Mouse (Mus musculus) olfactory bulb, adult 2 months (tissue): ENCODE measurements around the gene Phactr2.

Experiments used
- CTCF ChIP-seq: fragments of 200-500 bp; IDR thresholded peaks from 2 replicates; pipeline ENCODE4 v1.5.1; 2012; ENCODE audit warnings: low read depth, mild to moderate bottlenecking, low read length, moderate library complexity; ENCODE audit not compliant: insufficient read depth
- POLR2A ChIP-seq: fragments of 200-500 bp; IDR thresholded peaks from 2 replicates; pipeline ENCODE4 v1.6.1; 2012; ENCODE audit warnings: mild to moderate bottlenecking, low read depth, low read length, moderate library complexity; ENCODE audit not compliant: insufficient read depth

DNA sequence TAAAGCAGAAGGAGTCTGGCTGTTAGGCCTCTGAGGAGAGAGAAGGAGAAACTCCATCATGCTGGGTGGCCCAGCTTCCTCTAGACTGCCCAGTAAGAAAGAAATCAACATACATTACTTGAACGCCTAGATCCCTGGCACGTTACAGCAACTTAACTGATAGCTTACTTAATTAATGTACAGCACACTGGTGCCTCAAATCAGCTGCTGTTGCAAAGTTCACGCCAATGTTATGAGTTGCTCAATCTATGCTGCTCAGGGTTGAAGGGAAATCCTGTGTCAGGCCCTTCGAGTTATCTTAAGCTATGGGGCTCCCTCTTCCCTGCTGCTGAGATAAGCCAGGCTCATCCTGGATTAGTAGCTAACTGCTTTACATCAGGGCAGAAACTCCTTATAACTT lies 233.8 kb downstream of the Phactr2 start:
- no peak for TF ChIP-seq CTCF
- TF ChIP-seq POLR2A = no peak
